Mouse (Mus musculus) ES-E14 (cell line): ENCODE results near the gene Ptgs1. TPM values are rescaled to one million over a fixed set of nuclear protein-coding genes. Genes with fewer than 3 reads are reported as not detected.

Experiments used
- DNase-seq: peaks from one replicate; pipeline ENCODE4 v3.0.0-alpha.2; 2013; ENCODE audit warnings: low read depth, low spot score
- H3K27ac ChIP-seq: 2 replicates; pipeline ENCODE4 v1.5.1; 2012; ENCODE audit warnings: low read depth, mild to moderate bottlenecking, low read length, moderate library complexity, mixed read lengths; ENCODE audit not compliant: poor library complexity, insufficient read depth, severe bottlenecking
- H3K36me3 ChIP-seq: 2 replicates; pipeline ENCODE4 v1.6.1; 2012; ENCODE audit warnings: mild to moderate bottlenecking, low read length, moderate library complexity, mixed read lengths; ENCODE audit not compliant: control insufficient read depth, poor library complexity, insufficient read depth, severe bottlenecking
- H3K4me1 ChIP-seq, 2 experiments: fragments of 150-350 bp in 1 of 2; sonication (generic) in 1 of 2; 2 replicates each; pipeline ENCODE4 v1.6.1; 2012; ENCODE audit warnings: low read length in 2 of 2, mild to moderate bottlenecking in 1 of 2, mixed read lengths in 1 of 2; ENCODE audit not compliant: control insufficient read depth in 2 of 2, insufficient read depth in 2 of 2, poor library complexity in 1 of 2
- H3K4me3 ChIP-seq, 2 experiments: fragments of 150-350 bp in 1 of 2; sonication (generic) in 1 of 2; 2 replicates each; pipeline ENCODE4 v1.5.1; 2012; ENCODE audit warnings: low read length in 2 of 2, low read depth in 1 of 2, mild to moderate bottlenecking in 1 of 2, mixed read lengths in 1 of 2; ENCODE audit not compliant: insufficient read depth in 1 of 2, poor library complexity in 1 of 2, severe bottlenecking in 1 of 2
- H3K9ac ChIP-seq: 2 replicates; pipeline ENCODE4 v1.6.1; 2012; ENCODE audit warnings: low read depth, mild to moderate bottlenecking, low read length, mixed read lengths; ENCODE audit not compliant: poor library complexity, insufficient read depth, severe bottlenecking
- H3K9me3 ChIP-seq: fragments of 150-350 bp; sonication (generic); 2 replicates; pipeline ENCODE4 v1.6.1; 2012; ENCODE audit warnings: low read depth, mild to moderate bottlenecking, low read length; ENCODE audit not compliant: control insufficient read depth, insufficient read depth
- CHD2 ChIP-seq: IDR thresholded peaks from 2 replicates; pipeline ENCODE4 v1.6.1; 2014; ENCODE audit warnings: mild to moderate bottlenecking, low read depth, low read length, inconsistent platforms
- HCFC1 ChIP-seq: IDR thresholded peaks from 2 replicates; pipeline ENCODE4 v1.6.1; 2012; ENCODE audit warnings: low read length, inconsistent platforms, borderline replicate concordance; ENCODE audit not compliant: insufficient read depth
- MAFK ChIP-seq: IDR thresholded peaks from 2 replicates; pipeline ENCODE4 v1.6.1; 2014; ENCODE audit warnings: mild to moderate bottlenecking, low read depth, low read length, inconsistent platforms; ENCODE audit not compliant: insufficient read depth
- ZC3H11A ChIP-seq: IDR thresholded peaks from 2 replicates; pipeline ENCODE4 v1.6.1; 2012; ENCODE audit warnings: low read depth, mild to moderate bottlenecking, inconsistent platforms, low read length, borderline replicate concordance
- ZNF384 ChIP-seq: IDR thresholded peaks from 2 replicates; pipeline ENCODE4 v1.6.1; 2012; ENCODE audit warnings: low read depth, low read length, inconsistent platforms
- in situ Hi-C, 2 experiments: fragments of 600-800 bp; cut with MboI; formaldehyde crosslinking; loops; one replicate each; pipeline ENCODE4 v1.15.1; 2025; ENCODE audit warnings: low sequenced_read_pairs in 2 of 2, inconsistent platforms in 1 of 2; ENCODE audit not compliant: unreplicated experiment in 2 of 2
- total RNA-seq: library from RNA; depleted of rRNA; stranded (reverse); fragments of 300-350 nt; gene quantifications from 2 replicates; pipeline ENCODE4 v1.2.3, GENCODE M21; 2012

The Ptgs1 gene
- total RNA-seq, 1 experiment = 9.0 TPM

- Histone ChIP-seq H3K27ac (no peak overlapping the region), H3K4me3 (no peak overlapping the region), H3K4me1 (0 out of 4 replicates have a peak, but pooled peaks cover 0 to 2% of the 10 kb centered on the region in 2 experiments), H3K9me3 (no peaks in the 10 kb centered on the region), H3K36me3 (no peaks in the 10 kb centered on the region), H3K9ac (no peak overlapping the region)
- no peak for DNase-seq
- TF ChIP-seq ZC3H11A (no peak), ZNF384 (no peak), MAFK (no peak), CHD2 (no peak), HCFC1 (no peak)
- in situ Hi-C loops = no loop called here
These were observed 4.5 kb downstream of the Ptgs1 start for GRCm38 (mm10) chr2:36234526-36235368.

DNA sequence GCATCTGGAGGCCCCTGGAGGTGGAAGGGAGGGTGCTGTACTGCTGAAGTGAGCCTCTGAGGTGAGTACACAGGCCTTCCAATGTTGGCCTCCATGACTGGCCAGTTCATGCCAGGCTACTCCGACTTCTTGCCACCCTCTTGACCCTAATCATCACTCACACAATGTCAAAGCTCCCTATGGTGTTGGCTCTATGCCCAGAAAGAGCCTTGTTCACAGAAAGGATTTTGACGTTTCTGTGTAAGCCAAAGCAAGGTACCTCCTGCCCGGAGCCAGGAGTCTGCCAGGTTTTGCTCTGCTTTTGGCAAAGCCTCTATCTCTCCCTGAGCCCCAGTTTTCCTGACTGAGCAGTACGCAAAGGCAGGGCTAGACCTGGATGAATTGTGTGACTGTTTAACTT is 5.7 kb downstream of the Ptgs1 start:
- Histone ChIP-seq H3K36me3 (no peaks in the 10 kb centered on the region), H3K9me3 (no peaks in the 10 kb centered on the region), H3K4me3 (no peak overlapping the region), H3K4me1 (0 out of 4 replicates have a peak, but pooled peaks cover 0 to 2% of the 10 kb centered on the region in 2 experiments), H3K9ac (no peak overlapping the region), H3K27ac (no peak overlapping the region)
- DNase-seq = no peak
- TF ChIP-seq CHD2 = no peak
- no peak for TF ChIP-seq MAFK
- no peak for TF ChIP-seq HCFC1
- no peak for TF ChIP-seq ZNF384
- TF ChIP-seq ZC3H11A = no peak
- in situ Hi-C loops = no loop called here

GRCm38 (mm10) chr2:36236889-36237288 is 6.7 kb downstream of the Ptgs1 start:
- no peaks in the 10 kb centered on the region for H3K36me3 ChIP-seq
- no peak overlapping the region for H3K4me3 ChIP-seq
- no peak overlapping the region for H3K9ac ChIP-seq
- in situ Hi-C loops = no loop called here
- H3K27ac ChIP-seq = no peak overlapping the region
- no peak for DNase-seq
- H3K9me3 ChIP-seq = no peaks in the 10 kb centered on the region
- H3K4me1 ChIP-seq = 0 out of 4 replicates have a peak, but pooled peaks cover 0 to 2% of the 10 kb centered on the region in 2 experiments
- TF ChIP-seq ZNF384 (no peak), MAFK (no peak), ZC3H11A (no peak), HCFC1 (no peak), CHD2 (no peak)

- H3K4me1 ChIP-seq = 0 out of 4 replicates have a peak, but pooled peaks cover 0 to 2% of the 10 kb centered on the region in 2 experiments
- in situ Hi-C loops = no loop called here
- no peak overlapping the region for H3K9ac ChIP-seq
- no peaks in the 10 kb centered on the region for H3K36me3 ChIP-seq
- no peak overlapping the region for H3K4me3 ChIP-seq
- H3K9me3 ChIP-seq = no peaks in the 10 kb centered on the region
- no peak for DNase-seq
- TF ChIP-seq ZC3H11A (no peak), CHD2 (no peak), ZNF384 (no peak), MAFK (no peak), HCFC1 (no peak)
- H3K27ac ChIP-seq = no peak overlapping the region
These were observed 7.3 kb downstream of the Ptgs1 start for GRCm38 (mm10) chr2:36237557-36237956.
